Mouse (Mus musculus) thymus, postnatal 14 days (tissue): ENCODE measurements around the gene Zar1l.
"Not testable (repeated sequence)": the region's sequence is repeated elsewhere in the genome, so short reads cannot be mapped to it uniquely, and the experiment has no call there.

Experiments used
- DNase-seq: peaks from one replicate; pipeline ENCODE4 v3.0.0; 2021

Zar1l gene

DNA sequence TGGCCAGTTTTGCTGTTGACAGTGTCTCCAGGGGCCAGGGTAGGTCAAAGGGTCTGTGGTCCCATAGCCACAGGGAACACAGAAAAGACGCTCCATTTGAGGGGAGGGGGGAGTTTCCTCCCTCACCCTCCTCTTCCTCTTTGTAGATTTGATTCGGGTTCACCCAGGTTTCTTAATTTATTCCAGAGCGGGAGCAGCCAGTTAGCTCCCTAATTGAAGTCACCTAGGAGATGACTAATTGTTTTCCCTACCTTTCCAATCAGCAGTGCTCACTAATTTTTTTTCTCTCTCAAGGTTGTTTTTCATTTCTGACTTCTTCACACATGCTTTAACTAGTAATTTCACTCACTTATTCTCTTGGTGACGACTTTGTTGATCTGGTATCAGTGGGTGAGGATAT lies at the start of gene Zar1l:
Gene Zar1l (minus strand): TSS at position 101 of the 400 bp plus-strand sequence.
- no peak for DNase-seq

DNA sequence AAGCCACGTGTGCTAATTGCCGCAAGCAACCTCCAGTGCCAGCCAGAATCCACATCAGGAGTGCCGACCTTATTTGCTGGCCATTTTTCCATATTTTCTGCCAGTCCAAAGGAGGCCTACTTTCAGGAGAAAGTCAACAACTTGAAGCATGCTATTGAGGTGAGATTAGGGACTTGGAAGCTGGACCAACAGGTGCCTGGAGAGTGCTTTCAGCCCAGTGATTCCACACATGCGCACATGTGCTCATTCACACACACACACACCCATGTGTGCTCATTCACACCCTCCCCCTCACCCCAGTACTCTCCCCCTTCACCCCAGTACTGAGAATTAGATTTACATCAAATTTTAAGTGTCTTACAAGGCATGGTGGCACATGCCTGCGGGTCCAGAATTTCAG lies 49.0 kb upstream of the Zar1l start:
- DNase-seq = no peak

DNA sequence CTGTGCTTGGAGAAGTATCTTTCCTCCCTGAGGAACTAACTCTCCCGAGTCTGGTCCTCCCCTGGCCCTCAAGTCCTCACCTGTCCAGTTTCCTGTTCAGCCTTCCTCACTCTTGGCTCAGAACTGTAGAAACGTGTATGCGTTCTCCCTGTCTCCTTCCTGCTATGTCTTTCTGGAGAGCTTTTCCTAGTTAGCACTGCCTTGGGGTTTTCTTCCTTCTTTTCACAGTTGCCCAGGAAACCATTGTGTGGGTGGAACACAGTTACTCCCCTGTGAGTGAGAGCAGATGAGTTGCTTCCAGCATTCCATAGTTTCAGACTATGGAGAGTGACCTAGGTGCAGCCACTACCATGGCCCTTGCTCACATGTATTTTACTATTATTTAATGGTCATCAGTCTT lies 48.3 kb upstream of the Zar1l start:
- no peak for DNase-seq

DNA sequence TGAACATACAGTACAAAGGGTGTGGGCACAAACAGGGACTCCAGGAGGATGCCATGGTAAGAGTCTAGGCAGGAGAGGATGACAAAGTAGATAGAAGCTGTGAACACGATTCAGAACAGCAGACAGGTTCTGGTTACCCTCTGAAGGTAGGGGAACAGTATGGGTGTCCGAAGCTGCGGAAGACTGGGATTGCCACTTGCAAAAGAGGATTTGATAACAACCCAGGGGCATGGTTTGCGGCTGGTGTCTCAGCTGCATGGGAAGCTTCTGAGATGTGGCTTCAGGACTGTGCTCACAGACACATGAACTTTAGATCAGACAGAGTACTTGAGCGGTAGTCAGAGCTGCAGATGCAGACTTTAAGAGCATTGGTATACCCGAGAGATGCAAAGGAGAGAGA lies 46.5 kb upstream of the Zar1l start:
- no peak for DNase-seq

DNA sequence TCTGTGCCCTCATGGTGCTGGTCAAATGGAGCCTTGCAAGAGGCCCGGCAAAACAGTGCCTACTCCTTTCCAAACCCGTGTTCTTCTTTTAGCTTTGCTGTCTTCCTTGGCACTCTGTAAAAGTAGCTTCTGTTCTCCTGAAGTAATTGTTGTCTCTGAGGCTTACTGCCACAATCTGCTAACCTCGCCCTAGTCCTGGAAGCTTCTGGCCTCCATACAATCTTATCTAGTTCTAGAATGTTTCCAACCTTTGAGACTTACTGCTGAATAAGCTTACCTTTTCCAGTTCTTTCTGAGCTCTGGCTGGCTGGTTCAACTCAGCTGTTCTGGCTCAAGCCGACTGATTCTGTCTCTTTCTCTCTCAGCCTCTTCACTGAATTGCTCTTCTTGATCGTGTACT lies 43.8 kb upstream of the Zar1l start:
- DNase-seq = no peak

DNA sequence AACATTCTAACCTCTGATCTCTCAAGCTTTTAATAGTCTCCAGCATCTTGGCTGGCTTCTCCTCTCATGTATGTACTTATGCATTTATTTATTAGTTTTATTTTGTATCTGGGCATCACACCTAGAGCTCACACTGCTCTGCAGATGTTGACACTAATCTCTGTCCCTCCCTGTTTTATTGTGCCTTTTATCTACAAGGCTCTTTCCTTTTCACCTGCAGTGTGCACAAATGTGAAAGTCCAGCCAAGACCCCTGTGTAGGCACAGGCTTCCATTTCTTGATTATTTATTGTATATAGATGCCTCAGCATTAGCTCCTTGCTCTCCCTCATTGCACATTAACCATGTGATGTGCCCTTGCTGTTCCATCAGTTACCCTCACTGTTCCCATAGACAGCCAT lies 43.4 kb upstream of the Zar1l start:
- DNase-seq = no peak

DNA sequence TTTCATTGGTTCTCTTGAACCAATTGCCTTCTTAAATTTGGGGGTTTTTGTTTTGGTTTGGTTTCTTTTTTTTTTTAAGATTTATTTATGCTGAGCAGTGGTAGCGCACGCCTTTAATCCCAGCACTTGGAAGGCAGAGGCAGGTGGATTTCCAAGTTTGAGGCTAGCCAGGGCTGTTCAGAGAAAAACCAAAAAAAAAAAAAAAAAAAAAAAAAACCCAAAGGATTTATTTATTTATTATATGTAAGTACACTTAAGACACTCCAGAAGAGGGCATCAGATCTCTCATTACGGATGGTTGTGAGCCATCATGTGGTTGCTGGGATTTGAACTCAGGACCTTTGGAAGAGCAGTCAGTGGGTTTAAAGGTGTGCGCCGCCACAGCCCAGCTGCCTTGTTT lies 42.9 kb upstream of the Zar1l start:
- no peak for DNase-seq

DNA sequence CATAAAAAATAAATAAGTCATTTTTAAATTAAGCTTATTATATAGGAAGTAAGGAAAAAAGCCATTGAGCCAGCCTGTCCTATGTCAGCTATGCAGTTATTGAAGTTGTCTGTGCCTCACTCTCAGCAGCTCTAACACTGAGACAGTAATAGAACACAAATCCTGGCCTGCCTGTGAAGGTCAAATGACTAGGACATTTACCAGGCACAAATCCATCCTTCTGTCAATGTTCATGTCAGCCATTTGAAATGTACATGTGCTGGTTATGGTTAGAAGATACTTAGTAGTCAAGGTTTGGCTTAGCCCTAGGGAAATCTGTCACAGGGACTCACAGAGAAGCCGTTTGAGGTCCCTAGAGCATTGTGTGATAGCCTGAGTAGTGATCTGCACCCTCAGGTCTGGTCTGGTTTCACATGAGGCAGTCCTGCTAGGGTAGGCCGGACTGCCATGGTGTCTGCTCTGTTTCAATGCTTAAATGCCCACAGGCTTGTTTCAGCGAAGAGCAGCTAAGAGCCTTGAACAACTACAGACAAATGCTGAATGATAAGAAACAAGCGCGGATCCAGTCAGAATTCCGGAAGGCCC lies 41.6 kb upstream of the Zar1l start:
- no peak for DNase-seq

DNA sequence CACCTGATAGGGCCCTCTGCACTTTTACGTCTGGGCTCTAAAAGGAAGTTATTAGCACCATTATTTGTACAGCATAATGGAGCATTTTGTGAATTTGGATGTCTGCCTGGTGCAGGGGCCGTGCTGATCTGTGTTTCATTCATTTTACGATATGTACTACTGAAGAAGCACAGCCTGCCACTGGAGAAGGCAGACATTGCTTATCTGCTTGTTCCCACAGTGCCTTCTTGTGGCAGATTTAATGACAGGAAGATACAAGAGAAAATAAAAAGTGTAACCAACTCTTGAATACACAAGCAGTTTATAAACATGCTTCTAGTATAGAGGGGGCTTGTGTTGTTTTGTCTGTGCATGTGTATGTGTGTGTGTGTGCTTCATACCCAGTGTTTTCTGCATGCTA lies 33.7 kb upstream of the Zar1l start:
- no peak for DNase-seq

DNA sequence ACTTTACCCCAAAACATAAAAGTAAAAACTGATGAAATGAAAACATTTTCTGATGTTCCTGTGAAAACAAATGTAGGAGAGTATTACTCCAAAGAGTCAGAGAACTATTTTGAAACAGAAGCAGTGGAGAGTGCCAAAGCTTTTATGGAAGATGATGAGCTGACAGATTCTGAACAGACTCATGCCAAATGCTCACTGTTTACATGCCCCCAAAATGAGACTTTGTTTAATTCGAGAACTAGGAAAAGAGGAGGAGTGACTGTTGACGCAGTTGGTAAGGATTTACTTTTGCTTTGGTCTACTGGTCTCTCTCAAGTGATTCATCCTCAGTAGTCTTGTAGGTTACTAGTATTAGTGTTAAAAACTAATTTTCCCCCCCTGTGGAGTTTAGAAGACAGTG lies 25.2 kb upstream of the Zar1l start:
- no peak for DNase-seq

DNA sequence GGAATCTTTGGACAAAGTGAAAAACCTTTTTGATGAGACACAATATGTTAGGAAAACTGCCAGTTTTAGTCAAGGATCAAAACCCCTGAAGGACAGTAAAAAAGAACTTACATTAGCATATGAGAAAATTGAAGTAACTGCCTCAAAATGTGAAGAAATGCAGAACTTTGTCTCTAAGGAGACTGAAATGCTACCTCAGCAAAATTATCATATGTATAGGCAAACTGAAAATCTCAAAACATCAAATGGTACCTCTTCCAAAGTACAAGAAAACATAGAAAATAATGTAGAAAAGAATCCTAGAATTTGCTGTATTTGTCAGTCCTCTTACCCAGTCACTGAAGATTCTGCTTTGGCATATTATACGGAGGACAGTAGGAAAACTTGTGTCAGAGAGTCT lies 23.3 kb upstream of the Zar1l start:
- DNase-seq = no peak

DNA sequence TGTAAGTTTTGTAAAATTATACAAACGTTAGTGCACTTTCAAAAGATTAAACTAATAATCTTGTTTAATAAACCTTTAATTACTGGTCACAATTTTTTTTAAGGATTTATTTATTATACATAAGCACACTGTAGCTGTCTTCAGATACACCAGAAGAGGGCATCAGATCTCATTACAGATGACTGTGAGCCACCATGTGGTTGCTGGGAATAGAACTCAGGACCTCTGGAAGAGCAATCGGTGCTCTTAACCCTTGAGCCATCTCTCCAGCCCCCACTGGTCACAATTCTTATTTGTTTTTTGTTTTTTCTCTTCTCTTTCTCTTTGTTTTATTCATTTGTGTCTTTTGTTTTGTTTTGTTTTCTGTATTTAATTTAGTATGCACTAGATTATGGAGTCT lies 7.3 kb upstream of the Zar1l start:
- DNase-seq = no peak

DNA sequence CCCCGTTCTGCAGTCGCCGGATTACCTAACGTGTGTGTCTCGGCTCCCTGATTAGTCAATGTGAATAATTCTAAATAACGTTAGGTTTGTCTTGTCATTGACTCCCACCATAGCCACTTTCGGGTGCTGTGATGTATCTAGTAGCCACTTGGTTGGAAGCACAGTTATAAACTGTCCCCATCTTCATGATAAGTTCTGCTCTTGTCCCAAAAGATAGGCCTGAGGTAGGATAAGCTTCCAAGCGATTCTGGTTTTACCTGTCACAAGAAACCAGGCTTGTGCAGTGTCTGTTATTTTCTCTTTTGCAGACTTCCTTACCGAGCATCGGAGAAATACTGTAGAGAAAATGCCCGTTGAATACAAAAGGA lies 4.9 kb upstream of the Zar1l start:
- DNase-seq = no peak

DNA sequence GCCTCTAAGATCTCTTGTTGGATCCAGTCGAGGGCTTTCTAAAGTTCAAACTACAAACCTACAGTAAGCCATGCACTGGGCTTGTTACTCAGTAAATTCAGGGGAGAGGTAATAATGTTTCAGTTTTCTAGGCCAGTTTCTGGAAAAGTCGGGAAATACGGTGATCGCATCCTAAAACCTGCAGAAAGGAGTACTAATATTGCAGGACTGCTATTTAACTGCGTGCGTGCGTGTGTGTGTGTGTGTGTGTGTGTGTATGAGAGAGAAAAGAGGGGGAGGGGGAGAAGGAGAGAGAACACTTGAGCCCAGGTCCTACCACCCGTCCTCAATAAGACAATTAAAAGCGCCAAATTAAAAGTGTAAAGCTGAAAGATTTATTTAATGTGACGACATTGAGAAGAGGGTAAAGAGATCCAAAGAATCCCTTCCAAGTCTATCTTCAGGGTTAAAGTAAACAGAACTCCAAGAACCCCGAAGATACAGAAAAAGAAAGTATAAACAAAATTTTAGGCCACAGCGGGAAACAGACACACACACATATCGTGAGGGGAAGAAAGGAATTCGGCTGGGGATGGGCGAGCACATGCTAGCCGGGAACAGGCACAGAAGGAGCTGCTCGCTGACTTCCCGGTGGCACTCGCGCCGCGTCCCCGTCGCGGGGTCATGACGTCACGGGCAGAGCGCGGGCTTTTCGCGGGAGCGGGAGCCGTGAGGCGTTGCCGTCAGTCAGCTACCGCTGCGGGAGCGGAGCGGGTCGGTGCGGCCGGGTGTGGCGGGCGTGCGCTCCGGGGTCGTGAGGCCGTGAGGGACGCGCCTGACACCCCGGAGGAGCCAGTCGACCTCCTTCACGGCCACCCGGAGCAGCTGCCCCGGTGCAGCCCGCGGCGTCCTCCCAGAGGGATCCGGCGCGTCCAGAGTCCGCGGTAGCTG lies 4.2 kb upstream of the Zar1l start, which contains the start of gene Brca2:
Gene Brca2 (plus strand): TSS at position 694 of the 930 bp plus-strand sequence.
- DNase-seq = peak; percentile 94

DNA sequence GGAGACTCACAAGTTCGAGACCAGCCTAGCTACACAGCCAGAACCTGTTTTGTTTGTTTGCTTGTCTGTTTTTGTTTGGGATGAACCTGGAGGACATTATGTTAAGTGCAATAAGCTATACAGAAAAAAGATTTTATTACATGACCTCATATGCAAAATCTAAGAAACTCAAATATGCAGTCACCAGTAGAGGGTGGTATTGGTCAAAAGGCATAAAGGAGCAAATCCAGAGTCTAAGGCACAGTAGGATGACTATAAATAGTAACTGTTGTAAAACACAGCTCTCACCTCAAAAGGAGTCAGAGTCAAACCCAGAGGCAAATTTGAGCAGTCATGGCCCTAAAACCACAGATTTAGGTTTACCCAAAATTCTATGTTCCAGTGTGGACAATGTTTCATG lies 1.6 kb upstream of the Zar1l start:
- DNase-seq = peak; percentile 20

DNA sequence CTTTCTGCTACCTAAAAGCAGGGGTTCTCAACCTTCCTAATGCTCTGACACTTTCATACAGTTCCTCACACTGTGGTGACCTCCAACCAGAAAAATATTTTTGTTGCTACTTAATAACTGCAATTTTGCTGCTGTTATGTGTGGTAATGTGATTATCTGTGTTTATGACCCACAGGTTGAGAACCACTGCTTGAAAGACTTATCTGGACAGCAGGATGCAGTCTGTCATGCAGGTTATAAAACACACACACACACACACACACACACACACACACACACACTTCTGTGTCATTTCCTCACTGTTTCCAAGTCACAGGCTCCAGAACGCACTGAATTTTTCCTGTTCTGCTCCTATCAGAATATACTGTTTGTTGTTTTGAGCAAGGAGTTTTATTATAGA lies 3.9 kb downstream of the Zar1l start:
- no peak for DNase-seq

DNA sequence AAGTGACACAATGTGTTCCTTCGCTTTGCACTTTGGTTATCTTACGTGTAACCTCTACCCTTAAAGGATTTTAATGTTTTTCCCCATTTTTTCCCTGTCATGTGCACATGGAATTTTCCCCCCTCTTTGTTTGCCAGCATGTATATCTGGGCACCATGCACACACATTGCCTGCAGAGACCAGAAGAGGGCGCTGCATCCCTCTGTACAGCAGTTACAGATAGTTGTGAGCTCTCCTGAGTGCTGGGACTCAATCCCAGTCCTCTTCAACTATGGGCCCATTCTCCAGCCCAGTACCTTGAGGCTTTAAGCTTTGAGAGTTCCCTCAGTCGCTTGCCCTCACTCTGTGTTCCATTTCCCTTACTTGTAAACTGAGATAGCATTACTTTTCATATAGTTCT lies 4.7 kb downstream of the Zar1l start:
- no peak for DNase-seq

DNA sequence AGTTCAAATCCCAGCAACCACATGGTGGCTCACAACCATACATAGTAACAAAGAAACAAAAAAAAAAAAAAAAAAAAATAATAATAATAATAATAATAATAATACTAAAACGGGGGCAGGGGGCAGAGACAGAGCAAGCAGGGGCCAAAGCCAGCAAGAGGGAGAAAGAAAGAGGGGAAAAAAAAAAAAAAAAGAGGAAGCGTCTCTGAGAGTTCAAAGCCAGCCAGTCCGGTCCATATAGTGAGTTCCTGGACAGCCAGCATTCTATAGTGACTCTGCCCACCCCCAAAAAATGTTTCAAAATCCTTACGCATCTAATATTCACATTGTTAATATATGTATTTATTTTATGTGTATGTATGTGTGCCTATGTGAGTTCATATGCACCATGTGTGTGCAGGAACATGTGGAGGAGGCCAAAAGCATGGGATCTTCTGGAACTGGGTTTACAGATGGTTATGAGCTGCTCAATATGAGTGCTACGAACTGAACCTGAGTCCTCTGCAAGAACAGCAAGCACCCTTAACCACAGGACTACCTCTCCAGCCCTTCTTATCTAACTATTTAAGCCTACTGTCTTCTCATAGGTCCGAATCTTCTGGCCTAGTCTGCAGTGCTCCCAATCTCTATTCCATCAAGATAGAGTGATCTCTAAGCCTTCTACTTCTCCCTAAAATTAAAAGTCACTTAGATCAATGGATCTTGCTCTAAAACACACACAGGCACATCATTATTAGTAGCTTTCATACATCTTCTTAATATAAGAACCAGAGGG lies 7.3 kb downstream of the Zar1l start:
- DNase-seq = no peak

DNA sequence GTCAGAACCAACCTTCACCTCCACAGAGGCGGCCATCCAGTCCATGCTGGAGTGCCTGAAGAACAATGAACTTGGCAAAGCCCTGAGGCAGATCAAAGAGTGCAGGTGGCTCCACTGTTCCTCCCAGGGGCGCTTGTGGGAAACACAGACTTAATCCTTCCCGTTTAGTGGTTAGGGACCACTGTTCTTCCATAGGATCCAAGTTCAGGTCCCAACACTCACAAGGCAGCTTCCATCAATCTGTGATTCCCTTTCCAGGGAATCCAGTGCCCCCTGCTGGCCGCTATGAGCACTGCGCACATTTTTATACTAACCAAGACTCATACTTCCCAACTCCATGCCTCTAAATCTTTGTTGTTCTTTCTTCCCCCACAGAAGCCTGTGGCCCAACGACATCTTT lies 22.2 kb downstream of the Zar1l start:
- peak; percentile 37 for DNase-seq

DNA sequence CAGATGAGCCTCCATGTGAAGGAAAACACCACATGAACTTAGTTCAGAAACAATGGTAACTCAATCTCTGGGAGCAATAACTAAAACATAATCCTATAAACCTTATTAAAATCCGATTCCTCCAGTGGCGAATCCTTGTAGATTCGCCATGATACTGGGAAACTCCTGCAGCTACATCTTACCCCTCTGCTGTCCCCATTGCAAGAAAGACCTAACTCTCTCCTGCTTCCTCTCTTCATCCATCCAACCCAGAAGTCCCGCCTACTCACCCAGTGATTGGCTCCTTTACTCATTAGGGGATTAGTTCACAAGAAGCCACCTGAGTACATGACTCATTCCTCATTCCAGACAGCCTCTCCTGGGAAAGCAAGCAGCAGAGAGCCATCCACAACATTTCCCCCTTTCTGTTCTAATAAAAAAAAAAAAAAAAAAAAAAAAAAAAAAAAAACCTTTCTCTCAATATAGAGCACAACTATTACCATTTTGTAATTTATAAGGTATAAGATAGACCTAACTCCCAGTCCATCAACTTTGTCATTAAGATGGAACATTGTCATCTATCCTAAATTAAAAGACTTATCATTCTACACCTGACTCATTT lies 26.3 kb downstream of the Zar1l start:
- DNase-seq = not testable (repeated sequence)

DNA sequence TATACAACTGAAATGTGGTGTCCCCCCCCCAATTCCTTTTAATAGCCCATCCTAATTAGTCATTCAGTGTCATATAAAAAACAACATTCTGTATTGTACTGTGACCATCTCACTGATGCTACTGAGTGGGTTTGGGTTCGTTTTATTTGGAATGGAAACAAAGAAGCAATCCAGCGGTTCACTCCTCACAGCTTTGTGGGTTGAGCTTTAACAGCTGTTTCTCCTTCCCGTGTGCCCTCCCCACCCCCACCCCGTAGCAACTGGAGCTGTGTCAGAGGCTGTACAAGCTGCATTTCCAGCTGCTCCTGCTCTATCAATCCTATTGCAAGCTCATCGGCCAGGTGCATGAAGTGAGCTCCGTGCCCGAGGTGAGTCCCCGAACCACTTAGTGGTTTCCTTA lies 27.1 kb downstream of the Zar1l start:
- DNase-seq = no peak

DNA sequence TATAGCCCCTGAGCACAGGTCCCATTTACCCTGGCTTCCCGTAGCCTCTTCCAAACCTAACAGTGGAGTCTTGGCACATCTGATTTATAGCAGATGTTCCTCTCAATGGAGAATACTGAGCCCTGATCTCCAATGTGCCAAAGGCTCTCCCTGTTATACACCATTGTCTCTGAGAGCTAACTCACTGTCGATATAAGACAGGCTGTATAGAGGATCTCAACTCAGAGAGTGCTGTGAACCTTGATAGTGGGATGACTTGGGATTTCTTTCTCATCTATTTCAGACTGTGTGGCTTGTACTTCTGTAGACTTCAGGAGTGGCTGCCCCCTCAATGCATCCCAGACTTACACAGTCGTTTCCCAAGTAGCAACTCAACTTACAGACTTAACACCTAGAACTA lies 27.7 kb downstream of the Zar1l start:
- no peak for DNase-seq

DNA sequence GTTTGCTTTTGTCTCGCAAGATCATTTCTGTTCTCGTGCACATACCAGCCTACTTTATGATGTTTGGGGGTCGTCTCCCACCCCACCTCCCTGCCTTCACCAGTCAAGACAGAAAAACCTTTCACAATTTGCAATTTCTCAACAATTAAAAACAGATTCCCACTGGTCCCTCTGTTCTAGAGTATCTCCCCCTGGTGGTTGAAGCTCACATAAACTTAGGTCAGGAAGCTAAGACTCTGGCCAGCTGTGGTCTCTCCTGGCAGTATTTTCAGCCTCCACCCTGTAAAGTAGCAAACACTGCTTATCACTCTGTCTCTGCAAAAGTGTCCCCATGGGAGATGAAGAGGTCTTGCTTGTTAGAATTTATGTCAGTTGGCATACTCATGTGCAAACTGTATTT lies 32.8 kb downstream of the Zar1l start:
- peak; percentile 28 for DNase-seq
